Mouse (Mus musculus): ENCODE measurements around the gene Unc119b.

DNA sequence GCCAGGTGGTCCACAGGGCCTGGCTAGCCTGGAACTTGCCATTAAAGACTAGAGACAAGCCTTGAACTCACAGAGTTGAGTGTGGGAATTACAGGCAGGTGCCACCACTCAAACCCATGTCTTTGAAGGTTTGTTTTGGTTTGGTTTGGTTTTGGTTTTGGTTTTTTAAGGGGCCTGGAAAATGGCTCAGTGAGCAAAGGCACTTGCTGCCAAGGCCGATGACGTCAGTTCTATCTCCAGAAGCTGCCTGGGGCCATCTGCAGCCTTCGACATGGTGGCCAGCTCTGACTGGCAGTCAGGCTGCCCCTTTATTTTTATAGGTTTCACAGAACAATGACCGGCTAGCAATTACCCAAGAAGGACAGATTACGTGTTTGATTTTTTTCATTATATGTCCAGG lies 13.8 kb downstream of the Unc119b start:
- no peak for TF ChIP-seq CTCF (IDR thresholded peaks at IDR 0.05; ENCODE audit: extremely low read depth, insufficient read depth, insufficient read length, insufficient replicate concordance)
- TF ChIP-seq POLR2A (IDR thresholded peaks at IDR 0.05; ENCODE audit: low read depth, low read length), result no peak

All from spleen, adult 2 months (tissue).